Mouse (Mus musculus): ENCODE measurements around the gene Ubl3. TPM values are rescaled to one million over a fixed set of nuclear protein-coding genes. Genes with fewer than 3 reads are reported as not detected.

Ubl3 gene
- total RNA-seq, 2 experiments from 2014 or later, result 232 to 236 TPM

GRCm38 (mm10) chr5:148542196-148542595 lies 10.4 kb downstream of the Ubl3 start:
- intact Hi-C loops (cut with DNase I), result loop anchor here (10.0 kb wide), 1 partner anchor 207 kb away; no protein-coding TSS in a partner anchor
- DNase-seq (ENCODE audit: low spot score in 2 of 2), result no peak

GRCm38 (mm10) chr5:148535669-148536430 lies 16.7 kb downstream of the Ubl3 start:
- DNase-seq (ENCODE audit: low spot score in 2 of 2), result no peak
- intact Hi-C loops (cut with DNase I), result no loop called here

GRCm38 (mm10) chr5:148534644-148535043 lies 17.9 kb downstream of the Ubl3 start:
- intact Hi-C loops (cut with DNase I), result no loop called here
- no peak for DNase-seq (ENCODE audit: low spot score in 2 of 2)

GRCm38 (mm10) chr5:148533924-148534323 lies 18.7 kb downstream of the Ubl3 start:
- no peak for DNase-seq (ENCODE audit: low spot score in 2 of 2)
- intact Hi-C loops (cut with DNase I), result no loop called here

- DNase-seq (ENCODE audit: low spot score in 2 of 2), result no peak
These were observed 20.4 kb downstream of the Ubl3 start for GRCm38 (mm10) chr5:148532201-148532600.

GRCm38 (mm10) chr5:148527632-148528031 lies 25.0 kb downstream of the Ubl3 start:
- intact Hi-C loops (cut with DNase I), result no loop called here

More at GRCm38 (mm10) chr5:148532201-148532600, 20.4 kb downstream of the Ubl3 start:
- intact Hi-C loops (cut with DNase I), result no loop called here

GRCm38 (mm10) chr5:148526631-148527030 lies 26.0 kb downstream of the Ubl3 start:
- DNase-seq (ENCODE audit: low spot score in 2 of 2), result no peak
- intact Hi-C loops (cut with DNase I), result no loop called here

More at GRCm38 (mm10) chr5:148527632-148528031, 25.0 kb downstream of the Ubl3 start:
- DNase-seq (ENCODE audit: low spot score in 2 of 2), result no peak

- intact Hi-C loops (cut with DNase I), result no loop called here
- peak in 1 of 2 experiments; percentile 26 for DNase-seq (ENCODE audit: low spot score in 2 of 2)
These were observed 29.2 kb downstream of the Ubl3 start for GRCm38 (mm10) chr5:148523202-148523971.

GRCm38 (mm10) chr5:148522378-148522777 lies 30.2 kb downstream of the Ubl3 start:
- no peak for DNase-seq (ENCODE audit: low spot score in 2 of 2)
- intact Hi-C loops (cut with DNase I), result no loop called here

GRCm38 (mm10) chr5:148517445-148517844 lies 35.1 kb downstream of the Ubl3 start:
- DNase-seq (ENCODE audit: low spot score in 2 of 2), result no peak
- intact Hi-C loops (cut with DNase I), result no loop called here

- DNase-seq (ENCODE audit: low spot score in 2 of 2), result no peak
- intact Hi-C loops (cut with DNase I), result no loop called here
These were observed 40.4 kb downstream of the Ubl3 start for GRCm38 (mm10) chr5:148512042-148512640.

GRCm38 (mm10) chr5:148510265-148510664 lies 42.3 kb downstream of the Ubl3 start:
- DNase-seq (ENCODE audit: low spot score in 2 of 2), result no peak
- intact Hi-C loops (cut with DNase I), result no loop called here

GRCm38 (mm10) chr5:148509731-148510130 lies 42.9 kb downstream of the Ubl3 start:
- no peak for DNase-seq (ENCODE audit: low spot score in 2 of 2)

GRCm38 (mm10) chr5:148508901-148509604 lies 43.5 kb downstream of the Ubl3 start:
- intact Hi-C loops (cut with DNase I), result loop anchor here (2.0 to 5.0 kb wide), 2 partner anchors 42 to 112 kb away; partner anchors contain the start of gene Slc7a1
- peak in 1 of 2 experiments; percentile 67 for DNase-seq (ENCODE audit: low spot score in 2 of 2)

More at GRCm38 (mm10) chr5:148509731-148510130, 42.9 kb downstream of the Ubl3 start:
- intact Hi-C loops (cut with DNase I), result loop anchor here (2.0 to 5.0 kb wide), 2 partner anchors 41 to 112 kb away; partner anchors contain the start of gene Slc7a1

- DNase-seq (ENCODE audit: low spot score in 2 of 2), result no peak
- intact Hi-C loops (cut with DNase I), result loop anchor here (5.0 kb wide), 1 partner anchor 108 kb away; the partner anchor contains the start of gene Slc7a1
These were observed 47.2 kb downstream of the Ubl3 start for GRCm38 (mm10) chr5:148505381-148505780.

- intact Hi-C loops (cut with DNase I), result no loop called here
- peak in 1 of 2 experiments; percentile 62 for DNase-seq (ENCODE audit: low spot score in 2 of 2)
These were observed 50.4 kb downstream of the Ubl3 start for GRCm38 (mm10) chr5:148502237-148502636.

- DNase-seq (ENCODE audit: low spot score in 2 of 2), result no peak
- intact Hi-C loops (cut with DNase I), result no loop called here
These were observed 51.2 kb downstream of the Ubl3 start for GRCm38 (mm10) chr5:148501228-148501957.

- intact Hi-C loops (cut with DNase I), result no loop called here
These were observed 52.1 kb downstream of the Ubl3 start for GRCm38 (mm10) chr5:148500516-148500915.

GRCm38 (mm10) chr5:148499616-148500015 lies 53.0 kb downstream of the Ubl3 start:
- peak; percentile 28 to 74 for DNase-seq (ENCODE audit: low spot score in 2 of 2)
- intact Hi-C loops (cut with DNase I), result loop anchor here (10.0 kb wide), 1 partner anchor 525 kb away; no protein-coding TSS in a partner anchor

More at GRCm38 (mm10) chr5:148500516-148500915, 52.1 kb downstream of the Ubl3 start:
- peak in 1 of 2 experiments; percentile 65 for DNase-seq (ENCODE audit: low spot score in 2 of 2)
